Mouse (Mus musculus): ENCODE measurements around the gene Mettl21e. TPM values are rescaled to one million over a fixed set of nuclear protein-coding genes. Genes with fewer than 3 reads are reported as not detected.

Mettl21e gene
- polyA plus RNA-seq, 2 experiments, result 0.04 TPM; not detected in 1

DNA sequence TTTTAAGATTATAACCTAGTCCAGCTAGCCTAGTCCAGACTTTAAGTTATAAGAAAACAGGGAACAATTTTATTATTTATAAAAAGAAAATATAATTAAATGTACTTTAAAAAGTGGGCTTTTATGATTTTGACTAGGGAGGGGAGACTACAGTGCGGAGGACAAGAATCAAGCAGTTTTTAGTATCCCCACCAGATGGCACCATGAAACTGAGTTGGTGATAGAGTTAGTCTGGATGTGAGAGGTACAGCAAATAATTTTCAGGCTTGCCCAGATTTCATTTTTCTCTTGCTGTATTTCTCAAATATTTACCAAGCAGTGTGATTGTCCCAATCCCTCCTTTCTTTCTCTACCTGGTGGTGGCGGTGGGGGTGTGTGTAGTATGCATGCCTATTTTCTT, 10.3 kb upstream of the Mettl21e start:
- H3K9me3 ChIP-seq (ENCODE audit: control insufficient read depth, low read length), result no peaks in the 10 kb centered on the region
- no peak for TF ChIP-seq POLR2A (IDR thresholded peaks at IDR 0.05; ENCODE audit: borderline replicate concordance, extremely low read depth, insufficient read depth, insufficient read length)
- ATAC-seq (ENCODE audit: low FRiP score, low read depth) (0 out of 2 replicates have a peak, but pooled peaks have one; percentile 63), DNase-seq (ENCODE audit: low spot score) (peak; percentile 89)
- no peaks in the 10 kb centered on the region for H3K36me3 ChIP-seq (ENCODE audit: control insufficient read depth, insufficient read depth, low read length)
- no peak overlapping the region for H3K4me2 ChIP-seq (replicated peaks; ENCODE audit: low read depth, low read length, severe bottlenecking)
- no peak overlapping the region for H3K4me3 ChIP-seq (replicated peaks; ENCODE audit: low read length)
- no peak overlapping the region for H3K27ac ChIP-seq (replicated peaks; ENCODE audit: low read depth, low read length)
- 51% methylated on average over 2 of the region's 2 CpGs for WGBS
- no peaks in the 10 kb centered on the region for H3K4me1 ChIP-seq (ENCODE audit: control insufficient read depth, insufficient read depth, low read length)
- H3K27me3 ChIP-seq (ENCODE audit: control insufficient read depth, insufficient read depth, low read length), result no peaks in the 10 kb centered on the region
- H3K9ac ChIP-seq (ENCODE audit: low read depth, low read length, severe bottlenecking), result no peak overlapping the region

DNA sequence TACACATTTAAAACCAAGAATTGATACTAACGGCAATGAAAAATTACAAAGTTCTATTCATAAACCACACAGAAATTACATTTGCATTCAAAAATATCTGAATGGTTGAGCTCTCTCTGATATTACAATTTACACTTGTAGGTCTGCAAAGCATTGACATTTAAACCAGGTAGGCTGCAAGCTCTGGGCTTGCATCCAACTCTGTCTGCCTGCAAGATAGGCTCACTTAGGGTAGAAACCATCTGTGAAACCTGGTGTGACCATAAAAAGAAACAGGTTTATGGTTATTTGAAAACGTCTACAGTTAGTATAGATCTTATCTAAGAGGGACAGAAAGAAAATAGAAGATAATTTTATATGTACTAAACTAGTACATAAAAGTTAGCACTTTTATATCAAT, 1.6 kb downstream of the Mettl21e start:
- no peak overlapping the region for H3K27ac ChIP-seq (replicated peaks; ENCODE audit: low read depth, low read length)
- no peaks in the 10 kb centered on the region for H3K4me1 ChIP-seq (ENCODE audit: control insufficient read depth, insufficient read depth, low read length)
- no peaks in the 10 kb centered on the region for H3K36me3 ChIP-seq (ENCODE audit: control insufficient read depth, insufficient read depth, low read length)
- 38% methylated on average over 2 of the region's 2 CpGs for WGBS
- H3K27me3 ChIP-seq (ENCODE audit: control insufficient read depth, insufficient read depth, low read length), result no peaks in the 10 kb centered on the region
- H3K9me3 ChIP-seq (ENCODE audit: control insufficient read depth, low read length), result no peaks in the 10 kb centered on the region
- ATAC-seq (ENCODE audit: low FRiP score, low read depth) (no peak), DNase-seq (ENCODE audit: low spot score) (peak; percentile 26)
- no peak for TF ChIP-seq POLR2A (IDR thresholded peaks at IDR 0.05; ENCODE audit: borderline replicate concordance, extremely low read depth, insufficient read depth, insufficient read length)
- H3K9ac ChIP-seq (ENCODE audit: low read depth, low read length, severe bottlenecking), result no peak overlapping the region
- H3K4me3 ChIP-seq (replicated peaks; ENCODE audit: low read length), result no peak overlapping the region
- H3K4me2 ChIP-seq (replicated peaks; ENCODE audit: low read depth, low read length, severe bottlenecking), result no peak overlapping the region

DNA sequence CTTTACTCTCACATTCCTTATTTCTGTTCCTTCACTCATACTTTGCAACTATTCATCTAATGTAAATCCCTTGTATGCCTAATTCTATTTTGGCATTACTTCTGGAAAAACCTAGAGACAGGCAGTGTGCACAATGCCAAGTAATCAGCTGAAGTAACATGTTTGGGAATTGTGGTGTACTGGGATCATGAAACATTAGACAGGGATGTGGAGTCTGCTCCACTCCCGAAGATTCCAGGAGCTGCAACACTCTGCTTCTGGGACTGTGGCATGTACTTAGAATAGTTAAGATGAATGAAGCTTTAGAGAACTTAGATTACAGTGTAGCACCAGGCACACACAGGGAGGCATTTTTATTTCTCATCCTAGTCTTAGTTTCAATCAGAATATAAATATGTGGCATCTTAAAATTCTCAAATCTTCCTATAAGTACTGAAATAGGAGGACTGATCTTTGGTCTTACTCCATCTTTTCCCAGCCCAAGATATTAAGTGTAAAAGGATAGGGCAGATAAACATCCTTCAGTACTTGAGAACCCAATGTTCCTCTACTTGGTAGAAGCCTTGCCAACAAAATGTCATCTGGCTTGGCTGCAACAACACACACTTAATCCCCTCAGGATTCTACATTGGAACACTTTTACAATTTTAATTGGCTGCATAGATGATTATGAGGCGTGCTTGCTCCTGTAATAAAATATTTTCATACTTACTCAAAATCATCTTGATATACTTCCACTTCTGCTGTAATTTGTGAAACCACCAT, 2.2 kb downstream of the Mettl21e start:
- Histone ChIP-seq H3K9me3 (ENCODE audit: control insufficient read depth, low read length) (no peaks in the 10 kb centered on the region), H3K36me3 (ENCODE audit: control insufficient read depth, insufficient read depth, low read length) (no peaks in the 10 kb centered on the region), H3K9ac (ENCODE audit: low read depth, low read length, severe bottlenecking) (no peak overlapping the region), H3K27ac (replicated peaks; ENCODE audit: low read depth, low read length) (no peak overlapping the region), H3K27me3 (ENCODE audit: control insufficient read depth, insufficient read depth, low read length) (no peaks in the 10 kb centered on the region), H3K4me3 (replicated peaks; ENCODE audit: low read length) (no peak overlapping the region), H3K4me2 (replicated peaks; ENCODE audit: low read depth, low read length, severe bottlenecking) (no peak overlapping the region), H3K4me1 (ENCODE audit: control insufficient read depth, insufficient read depth, low read length) (no peaks in the 10 kb centered on the region)
- ATAC-seq (ENCODE audit: low FRiP score, low read depth) (no peak), DNase-seq (ENCODE audit: low spot score) (peak; percentile 22)
- TF ChIP-seq POLR2A (IDR thresholded peaks at IDR 0.05; ENCODE audit: borderline replicate concordance, extremely low read depth, insufficient read depth, insufficient read length), result no peak
- WGBS, result 50% methylated on average over 2 of the region's 2 CpGs

DNA sequence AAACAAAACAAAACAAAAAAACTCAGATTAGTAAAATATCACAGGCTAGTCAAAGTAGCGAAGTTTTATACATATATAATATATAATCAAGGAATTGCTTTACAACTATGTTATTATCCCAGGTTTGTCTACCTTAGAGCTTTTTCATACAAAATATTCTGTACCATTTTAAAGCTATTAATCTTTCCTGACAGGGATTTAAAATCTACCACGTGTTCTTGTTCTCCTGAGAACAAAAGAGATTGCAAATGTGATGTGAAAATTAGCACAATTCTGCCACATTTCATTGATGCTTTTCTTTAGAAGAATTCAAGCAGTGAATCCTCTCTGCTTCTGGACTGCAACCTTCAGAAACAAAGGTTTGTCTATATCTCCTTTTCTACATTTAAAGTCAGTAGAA, 4.3 kb downstream of the Mettl21e start:
- Histone ChIP-seq H3K27ac (replicated peaks; ENCODE audit: low read depth, low read length) (no peak overlapping the region), H3K4me3 (replicated peaks; ENCODE audit: low read length) (no peak overlapping the region), H3K27me3 (ENCODE audit: control insufficient read depth, insufficient read depth, low read length) (no peaks in the 10 kb centered on the region), H3K9ac (ENCODE audit: low read depth, low read length, severe bottlenecking) (no peak overlapping the region), H3K4me2 (replicated peaks; ENCODE audit: low read depth, low read length, severe bottlenecking) (no peak overlapping the region), H3K4me1 (ENCODE audit: control insufficient read depth, insufficient read depth, low read length) (no peaks in the 10 kb centered on the region), H3K36me3 (ENCODE audit: control insufficient read depth, insufficient read depth, low read length) (no peaks in the 10 kb centered on the region), H3K9me3 (ENCODE audit: control insufficient read depth, low read length) (no peaks in the 10 kb centered on the region)
- 52% methylated on average over 2 of the region's 2 CpGs for WGBS
- ATAC-seq (ENCODE audit: low FRiP score, low read depth), result no peak
- no peak for TF ChIP-seq POLR2A (IDR thresholded peaks at IDR 0.05; ENCODE audit: borderline replicate concordance, extremely low read depth, insufficient read depth, insufficient read length)
- no peak for DNase-seq (ENCODE audit: low spot score)

DNA sequence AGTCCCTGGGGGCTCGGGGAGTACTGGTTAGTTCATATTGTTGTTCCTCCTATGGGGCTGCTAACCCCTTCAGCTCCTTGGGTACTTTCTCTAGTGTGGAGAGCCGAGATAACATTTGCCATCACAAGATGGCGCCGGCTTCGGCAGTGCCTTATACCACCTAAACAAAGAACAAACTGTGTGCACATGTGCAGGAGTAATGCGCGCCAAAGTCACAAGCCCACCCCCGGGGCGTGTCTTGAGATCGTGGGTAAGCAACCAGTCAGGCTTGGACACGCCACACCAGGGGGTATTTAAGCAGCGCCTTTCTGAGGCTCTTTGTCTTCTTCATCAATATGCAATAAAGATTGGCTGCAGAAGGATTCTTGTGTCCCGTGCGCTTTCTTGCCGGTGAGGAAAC, 15.9 kb downstream of the Mettl21e start:
- Histone ChIP-seq H3K27me3 (ENCODE audit: control insufficient read depth, insufficient read depth, low read length) (no peaks in the 10 kb centered on the region), H3K27ac (replicated peaks; ENCODE audit: low read depth, low read length) (no peak overlapping the region), H3K4me3 (replicated peaks; ENCODE audit: low read length) (no peak overlapping the region), H3K36me3 (ENCODE audit: control insufficient read depth, insufficient read depth, low read length) (no peaks in the 10 kb centered on the region), H3K4me2 (replicated peaks; ENCODE audit: low read depth, low read length, severe bottlenecking) (no peak overlapping the region), H3K9ac (ENCODE audit: low read depth, low read length, severe bottlenecking) (no peak overlapping the region), H3K4me1 (ENCODE audit: control insufficient read depth, insufficient read depth, low read length) (0 out of 2 replicates have a peak, but pooled peaks cover 4% of the 10 kb centered on the region), H3K9me3 (ENCODE audit: control insufficient read depth, low read length) (no peaks in the 10 kb centered on the region)
- DNase-seq (ENCODE audit: low spot score) (no peak), ATAC-seq (ENCODE audit: low FRiP score, low read depth) (no peak)
- no peak for TF ChIP-seq POLR2A (IDR thresholded peaks at IDR 0.05; ENCODE audit: borderline replicate concordance, extremely low read depth, insufficient read depth, insufficient read length)
- 91% methylated on average over 15 of the region's 15 CpGs for WGBS
